Mouse (Mus musculus): ENCODE measurements around the gene Gm21915. TPM values are rescaled to one million over a fixed set of nuclear protein-coding genes. Genes with fewer than 3 reads are reported as not detected.

The Gm21915 gene
- polyA plus RNA-seq, 1 experiment from 2014 or later, result not detected

Other genes with a start within 250 kb of the Gm21915 start
- 4.2 and 4.9 TPM in 2 replicates for gene Gramd1b, start 139.2 kb upstream of the Gm21915 start, polyA plus RNA-seq (2015; fragmentation: Nextera tagmentation; extraction: Ambion mirVana)
- gene Clmp, start 15.3 kb downstream of the Gm21915 start, polyA plus RNA-seq (2015; fragmentation: Nextera tagmentation; extraction: Ambion mirVana), result 9.8 and 10.8 TPM in 2 replicates
- gene Hspa8, start 130.4 kb downstream of the Gm21915 start, polyA plus RNA-seq (2015; fragmentation: Nextera tagmentation; extraction: Ambion mirVana), result 2,362 and 2,391 TPM in 2 replicates
- gene Bsx, start 203.5 kb downstream of the Gm21915 start, polyA plus RNA-seq (2015; fragmentation: Nextera tagmentation; extraction: Ambion mirVana), result not detected in 2 replicates

Measured in lung, embryonic 16.5 days (tissue).